Mouse (Mus musculus) 3134 (cell line): ENCODE results near the gene Pald1.

ENCODE experiments used
- DNase-seq: peaks from one replicate; pipeline ENCODE4 v3.0.0-alpha.2; 2011; ENCODE audit warnings: low spot score; ENCODE audit not compliant: insufficient read length; ENCODE audit errors: extremely low read depth

Gene Pald1

DNA sequence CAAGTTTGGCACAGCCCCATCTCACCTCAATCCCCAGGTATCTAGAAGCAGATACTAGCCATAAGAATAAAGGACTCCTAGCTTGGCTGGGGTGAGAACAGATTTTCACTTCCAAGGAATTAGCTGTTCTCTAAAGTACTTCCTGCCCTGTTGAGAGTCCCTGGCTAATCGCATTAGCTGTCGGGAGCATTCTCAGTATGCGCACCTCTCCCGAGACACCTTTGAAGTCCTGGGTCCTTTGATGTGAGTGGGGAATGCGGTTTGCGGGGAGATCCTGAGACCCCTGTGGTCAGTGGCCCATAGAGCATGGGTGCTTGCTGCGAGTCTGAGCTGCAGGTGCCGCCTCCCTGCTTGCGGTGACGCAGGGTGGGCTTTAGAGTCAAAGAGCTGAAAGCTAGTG, 22.6 kb upstream of the Pald1 start:
- no peak for DNase-seq

GRCm38 (mm10) chr10:61402911-61403310, 19.6 kb upstream of the Pald1 start:
- no peak for DNase-seq

- DNase-seq, result no peak
These were observed 19.1 kb upstream of the Pald1 start for GRCm38 (mm10) chr10:61402480-61402879.

DNA sequence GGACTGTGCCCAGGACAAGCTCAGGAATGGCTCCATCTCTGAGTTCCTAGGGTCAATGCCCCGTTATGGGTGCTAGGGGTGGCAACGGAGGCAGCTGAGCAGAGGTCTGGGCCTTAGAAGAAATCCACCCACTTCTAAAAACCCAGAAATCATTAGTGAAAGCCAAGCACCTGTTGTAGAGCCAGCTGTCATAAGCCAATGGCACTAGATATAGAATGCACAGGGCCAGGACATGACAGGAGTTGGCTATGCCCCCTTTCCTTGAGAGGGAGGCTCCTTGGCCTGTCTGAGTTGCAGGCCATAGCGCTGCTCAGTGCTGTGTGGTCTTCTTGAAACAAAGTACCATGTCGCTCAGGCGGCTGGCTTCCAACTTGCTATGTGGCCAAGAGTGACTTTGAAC, 17.1 kb upstream of the Pald1 start:
- no peak for DNase-seq

GRCm38 (mm10) chr10:61399156-61399734, 15.9 kb upstream of the Pald1 start:
- DNase-seq, result peak; percentile 43

- DNase-seq, result no peak
These were observed 14.8 kb upstream of the Pald1 start for GRCm38 (mm10) chr10:61398125-61398524.

GRCm38 (mm10) chr10:61394476-61395136, 11.3 kb upstream of the Pald1 start:
- peak; percentile 62 for DNase-seq

GRCm38 (mm10) chr10:61392584-61392983, 9.3 kb upstream of the Pald1 start:
- DNase-seq, result no peak

- no peak for DNase-seq
These were observed 6.8 kb upstream of the Pald1 start for GRCm38 (mm10) chr10:61390148-61390547.

- no peak for DNase-seq
These were observed 5.7 kb upstream of the Pald1 start for GRCm38 (mm10) chr10:61389020-61389419.

DNA sequence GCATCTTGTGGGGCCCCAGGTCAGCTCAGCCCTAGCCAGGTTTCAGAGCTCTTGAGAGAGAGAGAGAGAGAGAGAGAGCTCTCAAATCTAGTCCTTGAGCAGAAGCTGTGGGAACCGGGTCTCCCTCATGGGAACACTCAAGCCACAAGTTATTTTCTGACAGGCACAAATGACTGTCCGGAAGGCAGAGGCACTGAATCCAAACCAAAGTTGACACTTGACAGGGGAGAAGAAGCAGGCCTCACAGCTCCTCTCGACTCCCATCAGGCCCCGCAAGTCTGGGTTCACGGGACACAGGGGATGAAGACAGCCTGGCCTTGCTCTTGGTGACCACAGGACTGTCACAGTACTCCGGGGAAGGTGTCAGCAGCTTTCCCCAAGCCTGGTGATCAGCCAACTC, 3.0 kb upstream of the Pald1 start:
- DNase-seq, result no peak

DNA sequence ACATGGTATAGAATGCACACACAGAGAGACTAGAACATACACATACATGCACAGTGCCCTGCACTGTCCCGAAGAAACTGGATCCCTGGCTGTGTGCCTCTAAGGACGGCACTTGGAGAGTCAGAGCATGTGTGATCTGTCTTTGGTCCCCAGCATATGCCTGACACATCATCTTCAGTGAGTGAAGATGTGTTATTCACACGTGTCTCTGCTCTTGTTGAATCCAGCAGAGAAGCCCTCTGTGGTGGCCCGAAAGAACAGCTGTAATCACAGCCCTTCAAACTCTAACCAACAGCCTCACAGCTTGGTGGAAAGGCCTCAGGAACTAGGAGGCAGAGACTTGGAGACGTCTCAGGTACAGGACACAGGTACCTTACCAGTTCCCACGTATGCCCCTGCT, 1.8 kb upstream of the Pald1 start:
- no peak for DNase-seq

DNA sequence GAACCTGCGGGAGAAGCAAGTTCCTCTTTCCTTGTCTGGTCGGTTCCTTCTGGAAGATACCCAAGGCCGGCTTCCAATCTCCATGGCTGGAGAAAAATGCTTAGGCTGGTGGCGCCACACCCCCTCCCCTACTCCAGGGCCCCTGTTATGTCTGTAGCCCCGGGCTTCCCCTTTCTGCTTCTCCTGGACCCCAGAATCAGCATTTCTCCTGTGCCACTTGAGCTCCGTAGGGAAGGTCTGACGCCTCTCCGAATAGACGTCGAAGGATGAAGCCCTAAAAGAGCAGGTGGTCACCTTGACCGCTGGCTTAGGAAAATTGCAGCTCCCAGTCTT, 351 bp upstream of the Pald1 start:
- DNase-seq, result no peak

DNA sequence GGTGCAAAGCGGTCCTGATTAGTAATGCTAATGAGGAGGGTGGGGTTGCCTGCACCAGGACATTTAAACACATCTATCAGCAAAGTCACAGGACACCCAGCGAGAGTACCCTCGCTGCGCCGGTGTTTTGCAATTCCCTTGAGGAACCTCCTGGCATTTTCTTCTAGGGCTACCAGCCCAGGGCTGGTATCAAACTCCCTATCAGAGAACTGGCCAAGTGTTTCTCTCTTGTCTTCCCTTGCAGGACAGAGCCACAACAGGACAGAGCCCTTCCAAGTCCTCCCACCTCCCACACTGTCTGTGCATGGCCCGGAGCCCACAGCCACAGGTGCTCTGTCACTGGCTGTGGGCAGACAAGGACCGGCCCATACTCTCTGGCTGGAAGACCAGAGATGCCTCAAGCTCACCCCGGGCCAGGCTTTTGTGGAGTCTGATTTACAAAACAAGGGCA, 1.0 kb downstream of the Pald1 start:
- no peak for DNase-seq

DNA sequence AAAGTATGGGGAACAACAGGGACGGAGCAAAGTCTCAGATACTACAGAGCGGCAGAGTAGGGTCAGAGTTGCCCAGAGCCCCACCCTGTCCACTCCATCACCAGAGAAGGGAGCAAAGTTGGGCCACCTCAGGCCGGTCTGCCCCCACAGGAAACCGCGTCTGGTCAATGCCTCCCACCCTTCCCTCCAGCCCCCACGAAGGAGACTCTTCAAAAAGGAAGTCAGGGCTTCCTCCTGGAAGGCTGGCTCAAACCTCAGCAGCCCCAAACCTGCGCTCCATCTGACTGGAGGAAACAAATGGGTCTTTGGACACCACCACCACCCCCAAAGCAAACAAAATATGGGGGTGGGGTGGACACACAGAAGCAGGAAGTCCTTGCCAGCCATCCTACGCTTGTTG, 1.5 kb downstream of the Pald1 start:
- no peak for DNase-seq

DNA sequence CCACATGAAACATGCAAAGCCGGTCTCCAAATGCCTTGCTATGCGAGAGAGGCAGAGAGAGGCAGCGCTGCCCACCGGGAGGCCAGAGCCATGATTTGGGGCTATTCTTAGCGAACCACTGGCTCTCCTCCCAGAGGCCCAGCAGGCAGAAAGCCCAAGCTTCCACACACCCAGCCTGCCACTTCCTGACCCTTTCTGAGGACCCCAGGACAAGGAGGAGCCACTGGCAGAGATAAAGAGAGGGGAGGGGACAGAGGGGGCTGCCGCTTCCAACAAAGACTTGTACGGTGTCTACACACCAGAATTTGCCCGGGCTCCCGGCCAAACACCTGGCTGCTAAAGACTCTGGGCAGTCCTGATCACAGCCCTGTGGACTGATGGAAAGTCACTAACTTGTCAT, 3.1 kb downstream of the Pald1 start:
- DNase-seq, result no peak

DNA sequence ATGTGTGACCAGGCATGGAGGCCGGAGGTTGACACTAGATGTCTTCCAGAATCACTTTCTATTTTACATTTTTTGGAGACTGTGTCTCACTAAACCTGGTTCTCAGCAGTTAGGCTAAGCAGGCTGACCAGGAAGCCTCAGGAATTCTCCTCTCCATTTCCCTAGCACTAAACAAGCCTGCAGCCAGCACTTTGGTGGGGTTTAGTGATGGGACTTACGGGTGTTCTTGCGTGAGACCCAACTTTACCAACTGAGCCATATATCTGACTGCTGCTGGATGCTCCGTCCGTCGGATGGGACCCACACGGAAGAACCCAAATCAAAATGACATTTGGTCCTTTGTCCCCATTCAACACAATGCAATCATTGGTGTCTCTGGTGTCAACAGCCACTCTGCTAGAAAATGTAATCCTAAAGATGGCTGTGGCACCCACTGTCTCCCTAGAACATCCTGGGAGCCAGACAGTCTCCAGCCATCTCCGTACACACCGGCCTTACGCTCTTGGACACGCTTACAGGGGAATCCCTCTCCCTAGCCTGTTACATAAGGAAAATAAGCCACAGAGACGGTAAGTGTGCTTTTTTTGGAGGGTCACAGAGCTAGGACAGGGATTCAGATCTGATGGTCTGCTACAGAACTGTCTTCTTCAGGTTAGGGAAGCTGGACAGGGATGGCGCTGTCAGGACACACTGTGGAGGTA, 3.8 kb downstream of the Pald1 start:
- DNase-seq, result no peak

DNA sequence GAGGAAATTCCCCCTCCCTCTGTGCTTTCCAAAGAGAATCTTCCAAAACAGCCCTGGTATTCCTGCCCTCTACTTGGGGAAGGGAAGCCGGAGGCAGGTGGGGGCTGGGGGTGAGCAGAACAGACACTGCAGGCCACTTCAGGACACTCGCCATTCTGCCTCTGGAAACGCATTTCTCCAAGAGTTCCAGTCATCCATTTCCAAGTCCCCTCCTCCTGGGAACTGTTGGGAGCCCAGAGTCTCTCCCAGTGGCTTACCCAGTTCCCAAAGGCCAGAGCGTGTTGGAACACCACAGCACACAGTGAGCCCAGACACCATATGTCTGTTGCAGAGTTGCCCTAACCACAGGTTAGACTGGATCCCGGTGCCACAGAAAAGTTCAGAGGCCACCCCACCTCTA, 4.6 kb downstream of the Pald1 start:
- no peak for DNase-seq

- DNase-seq, result no peak
These were observed 5.3 kb downstream of the Pald1 start for GRCm38 (mm10) chr10:61378050-61378449.

- no peak for DNase-seq
These were observed 8.4 kb downstream of the Pald1 start for GRCm38 (mm10) chr10:61374771-61375481.

DNA sequence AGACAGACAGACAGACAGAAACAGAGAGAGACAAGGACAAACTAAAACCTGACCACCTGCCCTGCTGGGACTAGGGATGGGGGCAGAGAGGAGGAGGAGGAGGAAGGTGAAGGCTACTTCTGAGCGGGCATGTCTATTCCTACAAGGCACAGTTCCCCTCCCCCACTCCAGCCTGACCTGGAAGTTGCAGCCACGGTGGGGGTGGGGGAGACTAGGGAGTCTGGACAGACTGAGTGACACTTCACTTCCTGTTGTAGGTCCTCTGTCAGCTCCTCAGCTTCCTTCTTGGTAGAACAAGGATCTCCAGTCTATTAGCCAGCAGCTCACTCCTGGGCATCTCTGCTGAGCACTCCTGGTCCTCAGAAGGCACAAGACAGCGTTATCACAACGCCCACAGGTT, 9.3 kb downstream of the Pald1 start:
- no peak for DNase-seq

GRCm38 (mm10) chr10:61372585-61372923, 10.8 kb downstream of the Pald1 start:
- DNase-seq, result no peak
